Mouse (Mus musculus): ENCODE results near the gene Sac3d1. TPM values are rescaled to one million over a fixed set of nuclear protein-coding genes. Genes with fewer than 3 reads are reported as not detected.

Sac3d1 gene
- polyA plus RNA-seq, 1 experiment = not detected

DNA sequence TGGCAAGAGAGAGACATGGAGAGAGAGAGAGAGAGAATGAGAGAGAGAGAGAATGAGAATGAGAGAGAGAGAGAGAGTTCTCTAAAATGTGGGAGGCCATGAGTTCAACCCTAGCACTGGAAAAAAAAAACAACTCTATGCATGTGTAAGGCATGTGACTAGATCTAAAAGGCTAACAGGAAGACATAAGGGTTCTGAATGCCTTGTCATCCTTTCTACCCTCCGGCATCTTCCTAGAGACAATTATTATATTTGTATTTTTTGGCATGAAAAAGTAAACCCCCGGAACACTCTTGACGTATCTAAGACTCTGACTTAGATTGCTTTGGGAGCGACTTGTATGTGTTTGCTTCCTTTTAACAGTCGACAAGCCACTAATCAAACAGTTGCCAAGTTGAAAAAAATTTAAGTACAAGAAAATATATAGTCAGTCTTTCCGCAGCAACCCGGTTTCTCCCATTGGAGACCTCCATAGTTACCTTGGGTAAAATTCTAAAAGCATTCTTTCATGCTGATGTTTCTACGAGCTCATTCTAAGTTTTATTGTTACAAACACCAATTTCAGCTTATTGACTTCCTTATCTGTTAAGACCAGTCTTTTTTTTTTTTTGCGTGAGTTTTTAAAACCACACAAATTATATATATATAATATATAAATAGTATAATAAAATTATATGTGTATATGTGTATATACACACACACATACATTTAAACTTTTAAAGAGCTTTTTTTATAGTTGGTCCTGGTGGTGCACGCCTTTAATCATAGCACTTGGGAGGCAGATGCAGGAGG is 8.5 kb upstream of the Sac3d1 start:
- H3K4me1 ChIP-seq (ENCODE audit: control insufficient read depth, insufficient read depth, low read length) = no peaks in the 10 kb centered on the region
- H3K4me3 ChIP-seq (ENCODE audit: insufficient read depth, low read depth, low read length) = peak overlapping the region; percentile 82
- 0 out of 2 replicates have a peak overlapping the region, but pooled peaks have one; percentile 95 for H3K27ac ChIP-seq (ENCODE audit: insufficient read depth, low read depth, low read length)
- TF ChIP-seq CTCF (IDR thresholded peaks at IDR 0.05; ENCODE audit: insufficient read depth, low read depth, low read length) = no peak
- TF ChIP-seq POLR2A (IDR thresholded peaks at IDR 0.05; ENCODE audit: insufficient read depth, low read depth, low read length) = no peak
- 69% methylated on average over 10 of the region's 10 CpGs for WGBS

DNA sequence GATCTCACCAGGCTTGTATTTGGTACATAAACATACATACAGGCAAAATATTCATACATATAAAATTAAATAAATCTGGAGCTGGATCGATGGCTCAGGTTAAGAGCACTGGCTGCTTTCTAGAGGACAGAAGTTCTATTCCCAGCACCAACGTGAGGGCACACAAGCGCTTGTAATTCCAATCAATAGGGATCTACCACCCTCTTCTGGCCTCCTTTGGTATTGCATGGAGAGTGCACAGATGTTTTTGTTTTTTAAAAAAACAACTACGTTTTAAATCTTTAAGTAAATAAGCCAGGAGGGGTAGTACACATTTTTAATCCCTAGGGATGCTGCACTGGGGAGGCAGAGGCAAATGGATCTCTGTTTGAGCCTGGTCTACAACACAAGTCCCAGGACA is 7.8 kb upstream of the Sac3d1 start:
- Histone ChIP-seq H3K4me1 (ENCODE audit: control insufficient read depth, insufficient read depth, low read length) (no peaks in the 10 kb centered on the region), H3K4me3 (ENCODE audit: insufficient read depth, low read depth, low read length) (no peak overlapping the region), H3K27ac (ENCODE audit: insufficient read depth, low read depth, low read length) (no peak overlapping the region)
- TF ChIP-seq POLR2A (IDR thresholded peaks at IDR 0.05; ENCODE audit: insufficient read depth, low read depth, low read length) = no peak
- TF ChIP-seq CTCF (IDR thresholded peaks at IDR 0.05; ENCODE audit: insufficient read depth, low read depth, low read length) = no peak
- WGBS = 24% methylated on average over 4 of the region's 4 CpGs

DNA sequence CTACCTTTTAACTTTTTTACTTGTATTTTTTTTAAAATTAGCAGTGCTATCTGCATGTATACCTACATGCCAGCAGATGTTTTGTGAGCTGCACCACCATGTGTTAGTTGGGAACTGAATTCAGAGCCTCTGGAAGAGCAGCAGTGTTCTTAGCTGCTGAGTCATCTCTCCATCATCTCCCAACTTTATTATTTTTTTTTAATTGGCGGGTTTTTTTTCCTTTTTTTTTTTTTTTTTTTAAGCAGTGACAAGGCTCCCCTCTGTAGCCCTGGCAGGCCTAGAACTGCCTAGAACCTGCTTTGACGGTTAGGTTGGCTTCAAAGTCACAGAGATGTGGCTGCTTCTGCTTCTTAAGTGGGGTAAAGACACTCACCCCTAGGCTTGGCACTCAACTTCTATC is 6.4 kb upstream of the Sac3d1 start:
- Histone ChIP-seq H3K4me3 (ENCODE audit: insufficient read depth, low read depth, low read length) (no peak overlapping the region), H3K27ac (ENCODE audit: insufficient read depth, low read depth, low read length) (no peak overlapping the region), H3K4me1 (ENCODE audit: control insufficient read depth, insufficient read depth, low read length) (no peaks in the 10 kb centered on the region)
- TF ChIP-seq POLR2A (IDR thresholded peaks at IDR 0.05; ENCODE audit: insufficient read depth, low read depth, low read length) (no peak), CTCF (IDR thresholded peaks at IDR 0.05; ENCODE audit: insufficient read depth, low read depth, low read length) (no peak)
- 67% methylated on average over 2 of the region's 2 CpGs for WGBS

GRCm38 (mm10) chr19:6123330-6123729 is 4.9 kb upstream of the Sac3d1 start:
- no peak overlapping the region for H3K4me3 ChIP-seq (ENCODE audit: insufficient read depth, low read depth, low read length)
- 0 out of 2 replicates have a peak, but pooled peaks cover 2% of the 10 kb centered on the region for H3K4me1 ChIP-seq (ENCODE audit: control insufficient read depth, insufficient read depth, low read length)
- WGBS = 64% methylated on average over 8 of the region's 8 CpGs
- no peak for TF ChIP-seq CTCF (IDR thresholded peaks at IDR 0.05; ENCODE audit: insufficient read depth, low read depth, low read length)
- no peak for TF ChIP-seq POLR2A (IDR thresholded peaks at IDR 0.05; ENCODE audit: insufficient read depth, low read depth, low read length)
- H3K27ac ChIP-seq (ENCODE audit: insufficient read depth, low read depth, low read length) = no peak overlapping the region

GRCm38 (mm10) chr19:6121761-6122160 is 3.3 kb upstream of the Sac3d1 start:
- TF ChIP-seq CTCF (IDR thresholded peaks at IDR 0.05; ENCODE audit: insufficient read depth, low read depth, low read length) (no peak), POLR2A (IDR thresholded peaks at IDR 0.05; ENCODE audit: insufficient read depth, low read depth, low read length) (no peak)
- Histone ChIP-seq H3K27ac (ENCODE audit: insufficient read depth, low read depth, low read length) (no peak overlapping the region), H3K4me1 (ENCODE audit: control insufficient read depth, insufficient read depth, low read length) (0 out of 2 replicates have a peak, but pooled peaks cover 5% of the 10 kb centered on the region), H3K4me3 (ENCODE audit: insufficient read depth, low read depth, low read length) (no peak overlapping the region)
- WGBS = 57% methylated on average over 19 of the region's 19 CpGs

DNA sequence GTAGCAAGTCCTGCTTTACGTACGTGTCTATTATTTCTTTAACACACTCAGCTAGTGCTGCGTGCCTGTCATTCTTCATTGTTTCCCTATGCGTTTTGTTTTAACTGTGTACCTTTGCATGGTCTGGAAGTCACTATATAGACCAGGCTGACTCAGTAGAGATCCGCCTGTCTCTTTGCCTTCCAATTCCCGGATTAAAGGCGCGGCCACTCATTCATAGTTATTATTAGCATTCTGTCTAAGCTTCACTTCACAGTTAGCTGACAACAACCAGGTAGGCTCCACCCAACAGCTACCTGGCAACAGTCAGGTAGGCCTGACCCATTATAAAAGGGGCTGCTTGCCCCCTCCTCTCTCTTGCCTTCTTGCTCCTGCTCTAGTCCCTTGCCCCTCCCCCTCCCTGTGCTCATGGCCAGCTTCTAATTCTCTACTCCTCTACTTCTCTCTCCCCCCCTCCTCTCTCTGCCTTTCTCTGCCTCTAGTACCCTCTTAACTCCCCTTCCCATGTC is 281 bp upstream of the Sac3d1 start:
- no peak for TF ChIP-seq CTCF (IDR thresholded peaks at IDR 0.05; ENCODE audit: insufficient read depth, low read depth, low read length)
- no peak for TF ChIP-seq POLR2A (IDR thresholded peaks at IDR 0.05; ENCODE audit: insufficient read depth, low read depth, low read length)
- H3K27ac ChIP-seq (ENCODE audit: insufficient read depth, low read depth, low read length) = peak overlapping the region; percentile 62
- 1% methylated on average over 8 of the region's 8 CpGs for WGBS
- H3K4me3 ChIP-seq (ENCODE audit: insufficient read depth, low read depth, low read length) = peak overlapping the region; percentile 89
- peaks cover 11% of the 10 kb centered on the region for H3K4me1 ChIP-seq (ENCODE audit: control insufficient read depth, insufficient read depth, low read length)

GRCm38 (mm10) chr19:6117346-6117985 is 984 bp downstream of the Sac3d1 start:
- 4% methylated on average over 32 of the region's 32 CpGs for WGBS
- TF ChIP-seq POLR2A (IDR thresholded peaks at IDR 0.05; ENCODE audit: insufficient read depth, low read depth, low read length) (no peak), CTCF (IDR thresholded peaks at IDR 0.05; ENCODE audit: insufficient read depth, low read depth, low read length) (no peak)
- peak overlapping the region; percentile 89 for H3K4me3 ChIP-seq (ENCODE audit: insufficient read depth, low read depth, low read length)
- H3K4me1 ChIP-seq (ENCODE audit: control insufficient read depth, insufficient read depth, low read length) = peaks cover 11% of the 10 kb centered on the region
- H3K27ac ChIP-seq (ENCODE audit: insufficient read depth, low read depth, low read length) = peak overlapping the region; percentile 68

GRCm38 (mm10) chr19:6116113-6116850 is 2.2 kb downstream of the Sac3d1 start:
- no peak overlapping the region for H3K4me3 ChIP-seq (ENCODE audit: insufficient read depth, low read depth, low read length)
- H3K4me1 ChIP-seq (ENCODE audit: control insufficient read depth, insufficient read depth, low read length) = peaks cover 11% of the 10 kb centered on the region
- no peak overlapping the region for H3K27ac ChIP-seq (ENCODE audit: insufficient read depth, low read depth, low read length)
- WGBS = 71% methylated on average over 15 of the region's 15 CpGs
- TF ChIP-seq POLR2A (IDR thresholded peaks at IDR 0.05; ENCODE audit: insufficient read depth, low read depth, low read length) = no peak
- no peak for TF ChIP-seq CTCF (IDR thresholded peaks at IDR 0.05; ENCODE audit: insufficient read depth, low read depth, low read length)

Measured in olfactory bulb, adult 2 months (tissue).